Mouse (Mus musculus): Measurements from ENCODE around the gene Tas2r126. TPM values are rescaled to one million over a fixed set of nuclear protein-coding genes. Genes with fewer than 3 reads are reported as not detected.

Gene Tas2r126
- total and polyA plus RNA-seq, 2 experiments from 2014 or later, result not detected

DNA sequence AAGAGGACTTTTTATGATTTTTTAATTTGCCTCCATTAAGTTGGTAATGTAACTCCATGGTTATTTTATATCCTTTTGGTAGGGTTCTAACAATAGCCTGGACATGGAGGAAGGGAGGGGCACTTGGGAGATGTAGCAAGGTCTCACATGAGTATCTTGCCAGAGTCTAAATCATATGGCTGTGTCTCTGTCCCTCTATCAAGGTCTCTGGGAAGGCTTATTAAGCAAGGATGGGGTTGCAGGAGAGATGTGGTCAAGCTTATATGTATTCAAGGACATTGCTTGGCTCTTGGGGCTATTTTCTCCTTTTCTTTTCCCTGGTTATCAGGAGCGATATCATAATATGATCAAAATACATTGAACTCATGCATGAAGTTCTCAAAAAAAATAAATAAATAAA lies 35.3 kb upstream of the Tas2r126 start:
- no peaks in the 10 kb centered on the region for H3K27me3 ChIP-seq (ENCODE audit: insufficient read depth, low read length)
- no peak overlapping the region for H3K4me3 ChIP-seq (ENCODE audit: low read length)
- TF ChIP-seq CTCF (IDR thresholded peaks at IDR 0.05; ENCODE audit: low read depth), result no peak
- no peak for DNase-seq (ENCODE audit: low spot score)
- no peak overlapping the region for H3K27ac ChIP-seq
- no peak for ATAC-seq
- no peak overlapping the region for H3K9ac ChIP-seq (replicated peaks; ENCODE audit: low read length)
- H3K9me3 ChIP-seq (ENCODE audit: low read length), result no peaks in the 10 kb centered on the region
- WGBS, result 94% methylated on average over 1 of the region's 1 CpGs
- H3K4me2 ChIP-seq (ENCODE audit: low read depth, low read length), result no peak overlapping the region
- H3K36me3 ChIP-seq (ENCODE audit: insufficient read depth, low read length), result no peaks in the 10 kb centered on the region
- H3K4me1 ChIP-seq (ENCODE audit: insufficient read depth, low read length), result no peaks in the 10 kb centered on the region

GRCm38 (mm10) chr6:42399938-42400337 lies 34.4 kb upstream of the Tas2r126 start, which contains the start of gene Tas2r143:
Tas2r143 (plus strand) TSS chr6:42400238.
- no peak for DNase-seq (ENCODE audit: low spot score)
- Histone ChIP-seq H3K36me3 (ENCODE audit: insufficient read depth, low read length) (no peaks in the 10 kb centered on the region), H3K9ac (replicated peaks; ENCODE audit: low read length) (no peak within 1 kb of the TSS), H3K9me3 (ENCODE audit: low read length) (no peaks in the 10 kb centered on the region), H3K27me3 (ENCODE audit: insufficient read depth, low read length) (no peaks in the 10 kb centered on the region), H3K4me2 (ENCODE audit: low read depth, low read length) (no peak within 1 kb of the TSS), H3K4me1 (ENCODE audit: insufficient read depth, low read length) (no peaks in the 10 kb centered on the region), H3K27ac (no peak within 1 kb of the TSS), H3K4me3 (ENCODE audit: low read length) (no peak within 1 kb of the TSS)
- TF ChIP-seq CTCF (IDR thresholded peaks at IDR 0.05; ENCODE audit: low read depth), result no peak
- WGBS, result 82% methylated on average over 1 of the region's 1 CpGs
- no peak for ATAC-seq

DNA sequence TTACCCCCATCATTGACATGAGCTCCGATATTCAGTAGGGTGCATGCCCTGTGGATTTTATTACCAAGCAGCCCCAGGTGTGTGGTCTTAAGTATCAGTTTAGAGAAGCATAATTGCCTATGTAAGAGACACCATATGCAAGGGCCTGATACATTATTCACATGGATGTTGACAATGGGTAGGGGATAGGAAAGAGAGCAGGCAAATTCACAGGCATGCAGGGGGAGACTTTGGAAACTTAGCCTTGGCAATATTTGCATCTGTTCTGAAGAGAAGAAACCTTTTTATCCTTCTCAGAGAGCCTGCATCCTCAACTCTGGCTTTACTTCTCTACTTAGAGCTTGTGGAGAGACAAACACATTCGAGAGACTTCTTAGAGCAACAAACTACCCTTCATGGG lies 29.2 kb upstream of the Tas2r126 start, which contains the start of gene Tas2r135:
Gene Tas2r135 (plus strand): TSS at position 301 of the 400 bp plus-strand sequence.
- no peak for ATAC-seq
- whole genome bisulfite sequencing, result 90% methylated on average over 2 of the region's 2 CpGs
- no peaks in the 10 kb centered on the region for H3K9me3 ChIP-seq (ENCODE audit: low read length)

GRCm38 (mm10) chr6:42419443-42419842 lies 14.9 kb upstream of the Tas2r126 start:
- no peak overlapping the region for H3K27ac ChIP-seq
- H3K36me3 ChIP-seq (ENCODE audit: insufficient read depth, low read length), result no peaks in the 10 kb centered on the region
- 90% methylated on average over 2 of the region's 2 CpGs for WGBS
- H3K4me2 ChIP-seq (ENCODE audit: low read depth, low read length), result no peak overlapping the region
- no peak for TF ChIP-seq CTCF (IDR thresholded peaks at IDR 0.05; ENCODE audit: low read depth)
- no peak overlapping the region for H3K4me3 ChIP-seq (ENCODE audit: low read length)
- ATAC-seq (no peak), DNase-seq (ENCODE audit: low spot score) (no peak)
- no peaks in the 10 kb centered on the region for H3K9me3 ChIP-seq (ENCODE audit: low read length)
- H3K9ac ChIP-seq (replicated peaks; ENCODE audit: low read length), result no peak overlapping the region
- no peaks in the 10 kb centered on the region for H3K27me3 ChIP-seq (ENCODE audit: insufficient read depth, low read length)
- H3K4me1 ChIP-seq (ENCODE audit: insufficient read depth, low read length), result no peaks in the 10 kb centered on the region

More for the DNA sequence above, 29.2 kb upstream of the Tas2r126 start, which contains the start of gene Tas2r135:
- no peaks in the 10 kb centered on the region for H3K36me3 ChIP-seq (ENCODE audit: insufficient read depth, low read length)
- DNase-seq (ENCODE audit: low spot score), result no peak
- no peak within 1 kb of the TSS for H3K9ac ChIP-seq (replicated peaks; ENCODE audit: low read length)
- H3K27ac ChIP-seq, result no peak within 1 kb of the TSS
- H3K4me2 ChIP-seq (ENCODE audit: low read depth, low read length), result no peak within 1 kb of the TSS
- no peaks in the 10 kb centered on the region for H3K27me3 ChIP-seq (ENCODE audit: insufficient read depth, low read length)
- no peaks in the 10 kb centered on the region for H3K4me1 ChIP-seq (ENCODE audit: insufficient read depth, low read length)
- H3K4me3 ChIP-seq (ENCODE audit: low read length), result no peak within 1 kb of the TSS
- TF ChIP-seq CTCF (IDR thresholded peaks at IDR 0.05; ENCODE audit: low read depth), result no peak

GRCm38 (mm10) chr6:42421439-42421838 lies 12.9 kb upstream of the Tas2r126 start:
- Histone ChIP-seq H3K27me3 (ENCODE audit: insufficient read depth, low read length) (no peaks in the 10 kb centered on the region), H3K36me3 (ENCODE audit: insufficient read depth, low read length) (no peaks in the 10 kb centered on the region), H3K4me2 (ENCODE audit: low read depth, low read length) (no peak overlapping the region), H3K4me3 (ENCODE audit: low read length) (no peak overlapping the region), H3K9me3 (ENCODE audit: low read length) (no peaks in the 10 kb centered on the region), H3K27ac (no peak overlapping the region), H3K9ac (replicated peaks; ENCODE audit: low read length) (no peak overlapping the region), H3K4me1 (ENCODE audit: insufficient read depth, low read length) (no peaks in the 10 kb centered on the region)
- DNase-seq (ENCODE audit: low spot score) (no peak), ATAC-seq (no peak)
- no peak for TF ChIP-seq CTCF (IDR thresholded peaks at IDR 0.05; ENCODE audit: low read depth)
- 71% methylated on average over 2 of the region's 2 CpGs for WGBS

DNA sequence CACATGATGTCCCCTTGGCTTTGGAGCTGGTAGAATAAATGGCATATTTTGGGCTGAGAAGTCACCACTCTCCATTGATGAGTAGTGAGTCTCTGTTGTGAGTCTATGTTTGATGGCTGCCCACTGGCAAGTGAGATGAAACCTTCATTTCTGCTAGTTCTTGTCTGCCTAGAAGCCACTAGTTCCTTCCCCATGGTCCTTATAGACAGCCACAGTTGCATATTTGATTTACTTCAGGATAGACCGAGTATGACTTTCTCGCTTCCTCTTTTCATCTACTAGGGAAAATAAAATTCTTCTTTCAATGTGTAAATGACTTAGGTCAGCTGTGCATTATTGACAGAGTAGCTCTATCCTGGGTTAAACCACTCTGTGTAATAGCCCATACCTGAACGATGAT lies 9.9 kb upstream of the Tas2r126 start:
- Histone ChIP-seq H3K36me3 (ENCODE audit: insufficient read depth, low read length) (no peaks in the 10 kb centered on the region), H3K9ac (replicated peaks; ENCODE audit: low read length) (no peak overlapping the region), H3K4me1 (ENCODE audit: insufficient read depth, low read length) (no peaks in the 10 kb centered on the region), H3K27me3 (ENCODE audit: insufficient read depth, low read length) (no peaks in the 10 kb centered on the region), H3K27ac (no peak overlapping the region), H3K9me3 (ENCODE audit: low read length) (no peaks in the 10 kb centered on the region), H3K4me3 (ENCODE audit: low read length) (no peak overlapping the region), H3K4me2 (ENCODE audit: low read depth, low read length) (no peak overlapping the region)
- no peak for TF ChIP-seq CTCF (IDR thresholded peaks at IDR 0.05; ENCODE audit: low read depth)
- ATAC-seq, result no peak
- no peak for DNase-seq (ENCODE audit: low spot score)
- WGBS, result 97% methylated on average over 3 of the region's 3 CpGs

DNA sequence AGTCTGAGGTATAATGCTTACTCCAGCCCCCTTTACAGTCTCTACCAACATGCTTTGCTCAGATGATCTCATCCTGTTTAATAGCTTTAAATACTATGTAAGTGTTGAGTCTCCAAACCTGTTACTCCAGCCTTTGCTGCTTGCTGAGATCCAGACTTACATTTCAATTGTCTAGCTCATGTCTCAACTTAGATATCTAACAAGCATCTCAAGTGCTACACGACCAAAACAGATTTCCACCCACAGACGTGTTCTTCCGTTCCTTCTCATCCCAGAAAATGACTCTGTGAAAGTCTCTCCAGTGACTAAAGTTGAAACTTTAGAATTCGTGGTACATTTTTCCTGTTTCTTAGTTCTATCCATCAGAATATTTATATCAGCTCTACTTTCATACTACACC lies 8.0 kb upstream of the Tas2r126 start:
- no peaks in the 10 kb centered on the region for H3K36me3 ChIP-seq (ENCODE audit: insufficient read depth, low read length)
- DNase-seq (ENCODE audit: low spot score) (no peak), ATAC-seq (no peak)
- 85% methylated on average over 4 of the region's 4 CpGs for WGBS
- no peaks in the 10 kb centered on the region for H3K9me3 ChIP-seq (ENCODE audit: low read length)
- no peak overlapping the region for H3K4me3 ChIP-seq (ENCODE audit: low read length)
- no peaks in the 10 kb centered on the region for H3K27me3 ChIP-seq (ENCODE audit: insufficient read depth, low read length)
- TF ChIP-seq CTCF (IDR thresholded peaks at IDR 0.05; ENCODE audit: low read depth), result no peak
- no peak overlapping the region for H3K9ac ChIP-seq (replicated peaks; ENCODE audit: low read length)
- no peaks in the 10 kb centered on the region for H3K4me1 ChIP-seq (ENCODE audit: insufficient read depth, low read length)
- H3K27ac ChIP-seq, result no peak overlapping the region
- no peak overlapping the region for H3K4me2 ChIP-seq (ENCODE audit: low read depth, low read length)

Data from hindbrain, postnatal 0 days (tissue).